8 mouse cellular contexts compared by ENCODE assay signal in genomic region chr5:122951056-122951912, GRCm38 (mm10). TPM values are rescaled to one million over a fixed set of nuclear protein-coding genes. Genes with fewer than 3 reads are reported as not detected.
A peak's percentile ranks its signal among the peaks of the same experiment; 100 is the strongest.
DNase-seq lines count a peak whose midpoint lies in the region; ATAC-seq and TF ChIP-seq lines count a peak whose summit lies in the region.

No protein-coding gene starts in this region.

- peak; percentile 4; the same call in 1 of the 2 replicates for TF ChIP-seq CTCF in heart, postnatal 0 days (IDR thresholded peaks at IDR 0.05; ENCODE audit: low read depth)
- peak; percentile 10 for TF ChIP-seq CTCF in liver, postnatal 0 days (IDR thresholded peaks at IDR 0.05; ENCODE audit: low read depth)
- peak; percentile 16; the same call in 1 of the 2 replicates for TF ChIP-seq CTCF in stomach, postnatal 0 days (IDR thresholded peaks at IDR 0.05; ENCODE audit: low read depth)

- peak; percentile 73 for DNase-seq in CD4-positive, CD25-positive, alpha-beta regulatory T cell, adult 2 months (ENCODE audit: low read depth, low spot score)
- peak; percentile 86 for DNase-seq in brain, adult 2 months (ENCODE audit: low read depth, low spot score)
- peak; percentile 19 for DNase-seq in fibroblast of lung, adult 2 months (ENCODE audit: low read depth)
- peak; percentile 79 for DNase-seq in heart, postnatal 0 days (ENCODE audit: low spot score)
- peak; percentile 85 for DNase-seq in kidney, postnatal 10 days
- peak; percentile 74 for DNase-seq in liver, postnatal 0 days
- DNase-seq in neural tube, embryonic 11.5 days (ENCODE audit: low spot score), result peak; percentile 40
- peak; percentile 80 for DNase-seq in stomach, postnatal 0 days (ENCODE audit: low spot score)

- peaks cover 8% of the 10 kb centered on the region for H3K36me3 ChIP-seq in heart, postnatal 0 days (replicated peaks; ENCODE audit: control insufficient read depth, insufficient read depth, low read length)
- no peaks in the 10 kb centered on the region for H3K36me3 ChIP-seq in liver, postnatal 0 days (replicated peaks; ENCODE audit: insufficient read depth, low read length)
- 0 out of 2 replicates have a peak, but pooled peaks cover 2% of the 10 kb centered on the region for H3K36me3 ChIP-seq in neural tube, embryonic 11.5 days (ENCODE audit: control insufficient read depth, insufficient read depth, low read length)
- H3K36me3 ChIP-seq in stomach, postnatal 0 days (ENCODE audit: control insufficient read depth, insufficient read depth, low read length), result no peaks in the 10 kb centered on the region

- TF ChIP-seq EP300 in heart, postnatal 0 days (IDR thresholded peaks at IDR 0.05; ENCODE audit: low read depth), result no peak
- no peak for TF ChIP-seq EP300 in liver, postnatal 0 days (IDR thresholded peaks at IDR 0.05; ENCODE audit: low read depth)
- no peak for TF ChIP-seq EP300 in stomach, postnatal 0 days (optimal IDR thresholded peaks at IDR 0.05)

- peak overlapping the region; percentile 81 for H3K4me2 ChIP-seq in heart, postnatal 0 days (ENCODE audit: low read depth, low read length)
- peak overlapping the region; percentile 73 for H3K4me2 ChIP-seq in liver, postnatal 0 days (ENCODE audit: low read depth, low read length)
- H3K4me2 ChIP-seq in neural tube, embryonic 11.5 days (ENCODE audit: low read depth), result peak overlapping the region; percentile 71
- H3K4me2 ChIP-seq in stomach, postnatal 0 days (replicated peaks; ENCODE audit: low read depth), result peak overlapping the region; percentile 82

- H3K9ac ChIP-seq in heart, postnatal 0 days (replicated peaks; ENCODE audit: low read depth, low read length), result peak overlapping the region; percentile 45; the same call in 1 of the 2 replicates
- peak overlapping the region; percentile 26; the same call in 1 of the 2 replicates for H3K9ac ChIP-seq in liver, postnatal 0 days (replicated peaks)
- H3K9ac ChIP-seq in neural tube, embryonic 11.5 days (ENCODE audit: low read length), result peak overlapping the region; percentile 61
- H3K9ac ChIP-seq in stomach, postnatal 0 days (ENCODE audit: low read length), result peak overlapping the region; percentile 55

- WGBS in heart, postnatal 0 days, result 5% methylated on average over 30 of the region's 30 CpGs
- 7% methylated on average over 30 of the region's 30 CpGs for WGBS in liver, postnatal 0 days (ENCODE audit: insufficient replicate concordance)
- 11% methylated on average over 30 of the region's 30 CpGs for WGBS in neural tube, embryonic 11.5 days
- WGBS in stomach, postnatal 0 days, result 5% methylated on average over 30 of the region's 30 CpGs

- H3K4me1 ChIP-seq in heart, postnatal 0 days (ENCODE audit: control insufficient read depth, insufficient read depth), result peaks cover 18% of the 10 kb centered on the region
- peaks cover 29% of the 10 kb centered on the region for H3K4me1 ChIP-seq in liver, postnatal 0 days (ENCODE audit: insufficient read depth)
- peaks cover 20% of the 10 kb centered on the region for H3K4me1 ChIP-seq in neural tube, embryonic 11.5 days (ENCODE audit: control insufficient read depth, insufficient read depth, low read length)
- peaks cover 13% of the 10 kb centered on the region for H3K4me1 ChIP-seq in stomach, postnatal 0 days (replicated peaks; ENCODE audit: control insufficient read depth, insufficient read depth)

- H3K4me3 ChIP-seq in heart, postnatal 0 days (ENCODE audit: low read depth, low read length), result peak overlapping the region; percentile 45
- peak overlapping the region; percentile 39 for H3K4me3 ChIP-seq in liver, postnatal 0 days (ENCODE audit: low read depth, low read length)
- H3K4me3 ChIP-seq in neural tube, embryonic 11.5 days (ENCODE audit: low read depth, low read length), result peak overlapping the region; percentile 36
- H3K4me3 ChIP-seq in stomach, postnatal 0 days (ENCODE audit: low read depth, low read length), result peak overlapping the region; percentile 37

- peak overlapping the region; percentile 76 for H3K27ac ChIP-seq in heart, postnatal 0 days (ENCODE audit: low read depth)
- H3K27ac ChIP-seq in liver, postnatal 0 days (ENCODE audit: low read depth), result peak overlapping the region; percentile 26; the same call in 1 of the 2 replicates
- H3K27ac ChIP-seq in neural tube, embryonic 11.5 days (ENCODE audit: low read depth, low read length), result no peak overlapping the region
- H3K27ac ChIP-seq in stomach, postnatal 0 days (replicated peaks), result no peak overlapping the region

- H3K9me3 ChIP-seq in heart, postnatal 0 days (replicated peaks; ENCODE audit: control insufficient read depth, low read length), result no peaks in the 10 kb centered on the region
- no peaks in the 10 kb centered on the region for H3K9me3 ChIP-seq in liver, postnatal 0 days (ENCODE audit: low read length)
- no peaks in the 10 kb centered on the region for H3K9me3 ChIP-seq in neural tube, embryonic 11.5 days (ENCODE audit: control insufficient read depth, low read length)
- H3K9me3 ChIP-seq in stomach, postnatal 0 days (ENCODE audit: control insufficient read depth, low read length), result no peaks in the 10 kb centered on the region

- 0 out of 2 replicates have a peak, but pooled peaks cover 5% of the 10 kb centered on the region for H3K27me3 ChIP-seq in heart, postnatal 0 days (ENCODE audit: control insufficient read depth, insufficient read depth, low read length)
- H3K27me3 ChIP-seq in liver, postnatal 0 days (ENCODE audit: insufficient read depth, low read length), result peaks cover 20% of the 10 kb centered on the region
- peaks cover 20% of the 10 kb centered on the region for H3K27me3 ChIP-seq in neural tube, embryonic 11.5 days (ENCODE audit: control insufficient read depth, insufficient read depth, low read length)
- no peaks in the 10 kb centered on the region for H3K27me3 ChIP-seq in stomach, postnatal 0 days (ENCODE audit: control insufficient read depth, insufficient read depth, low read length)

- ATAC-seq in heart, postnatal 0 days (ENCODE audit: insufficient read depth, low read depth), result peak; percentile 85
- ATAC-seq in liver, postnatal 0 days, result peak; percentile 71
- no peak for ATAC-seq in neural tube, embryonic 11.5 days (ENCODE audit: insufficient read depth, low FRiP score, low TSS enrichment)
- peak; percentile 78 for ATAC-seq in stomach, postnatal 0 days (ENCODE audit: low FRiP score, low TSS enrichment)

RNA-seq across cellular contexts. Expression of gene Kdm2b, which starts 38.3 kb away (rescaled TPM):
- 29.3 and 38.8 TPM in 2 replicates for total RNA-seq in heart, postnatal 0 days (2014; rRNA removed; ENCODE audit: low replicate concordance)
- polyA plus RNA-seq in heart, postnatal 0 days (2015; fragmentation: Nextera tagmentation; extraction: Ambion mirVana), result 12.4 and 14.7 TPM in 2 replicates
- 7.6 and 8.3 TPM in 2 replicates for polyA plus RNA-seq in liver, postnatal 0 days (2015; fragmentation: Nextera tagmentation; extraction: Ambion mirVana)
- polyA plus RNA-seq in neural tube, embryonic 11.5 days (2014; fragmentation: Nextera tagmentation; extraction: Ambion mirVana), result 70.3 and 74.1 TPM in 2 replicates
- polyA plus RNA-seq in stomach, postnatal 0 days (2015; fragmentation: Nextera tagmentation; extraction: Ambion mirVana), result 15.3 and 15.5 TPM in 2 replicates

Comparison
In these comparisons a context has a peak if more than half of its experiments do, and no peak if none do; other contexts are left out.
1. DNase-seq: peak in every context shown above with its lines; median percentile 86 in brain, adult 2 months; 85 in kidney, postnatal 10 days; 80 in stomach, postnatal 0 days; 79 in heart, postnatal 0 days; 74 in liver, postnatal 0 days; 73 in CD4-positive, CD25-positive, alpha-beta regulatory T cell, adult 2 months; 40 in neural tube, embryonic 11.5 days; 19 in fibroblast of lung, adult 2 months.
2. H3K27ac ChIP-seq: peak in heart, postnatal 0 days (single experiment) and liver, postnatal 0 days (single experiment); none in neural tube, embryonic 11.5 days (single experiment) and stomach, postnatal 0 days (single experiment).
3. Peak in every context shown above with its lines, with median percentiles within 50 percentile points of each other: H3K4me2 ChIP-seq, H3K4me3 ChIP-seq, H3K9ac ChIP-seq and CTCF ChIP-seq.